Mouse (Mus musculus): Measurements from ENCODE around the gene AW822073. TPM values are rescaled to one million over a fixed set of nuclear protein-coding genes. Genes with fewer than 3 reads are reported as not detected.
"Not testable (repeated sequence)": the region's sequence is repeated elsewhere in the genome, so short reads cannot be mapped to it uniquely, and the experiment has no call there.

AW822073 gene
- polyA plus RNA-seq, 1 experiment from 2014 or later = not detected

DNA sequence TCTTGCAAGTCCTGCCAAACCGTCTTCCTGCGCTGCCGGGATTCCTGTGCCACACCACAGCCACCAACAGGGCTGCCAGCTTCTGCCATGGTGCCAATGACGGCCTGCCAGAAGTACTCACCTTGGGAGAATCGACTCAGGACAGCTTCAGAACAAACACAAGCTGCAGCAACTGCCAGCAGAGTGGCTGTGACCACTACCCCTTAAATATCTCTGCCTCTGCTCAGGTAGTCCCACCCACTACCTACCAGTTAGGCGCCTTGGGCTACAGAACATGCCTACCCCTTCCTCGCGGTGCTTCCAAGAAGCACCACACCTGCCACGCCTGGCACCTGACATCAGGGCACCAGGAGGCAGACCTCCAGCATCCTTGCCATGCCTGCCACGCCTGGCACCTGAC, 11.9 kb upstream of the AW822073 start, which contains the start of gene Gm4981:
Gene Gm4981, minus strand, starts transcription at position 89 of the 400 bp plus-strand sequence.
- TF ChIP-seq EP300 (IDR thresholded peaks at IDR 0.05; ENCODE audit: low read depth) (no peak), CTCF (IDR thresholded peaks at IDR 0.05; ENCODE audit: low read depth) (no peak)
- 82% methylated on average over 10 of the region's 10 CpGs for WGBS (ENCODE audit: insufficient replicate concordance)
- ATAC-seq (no peak), DNase-seq (peak; percentile 32)
- Histone ChIP-seq H3K4me2 (ENCODE audit: low read depth, low read length) (no peak within 1 kb of the TSS), H3K27ac (ENCODE audit: low read depth) (no peak within 1 kb of the TSS), H3K4me3 (ENCODE audit: low read depth, low read length) (no peak within 1 kb of the TSS), H3K4me1 (ENCODE audit: insufficient read depth) (no peaks in the 10 kb centered on the region), H3K9ac (replicated peaks) (no peak within 1 kb of the TSS), H3K27me3 (ENCODE audit: insufficient read depth, low read length) (no peaks in the 10 kb centered on the region), H3K36me3 (replicated peaks; ENCODE audit: insufficient read depth, low read length) (no peaks in the 10 kb centered on the region), H3K9me3 (ENCODE audit: low read length) (peaks cover 4% of the 10 kb centered on the region)

DNA sequence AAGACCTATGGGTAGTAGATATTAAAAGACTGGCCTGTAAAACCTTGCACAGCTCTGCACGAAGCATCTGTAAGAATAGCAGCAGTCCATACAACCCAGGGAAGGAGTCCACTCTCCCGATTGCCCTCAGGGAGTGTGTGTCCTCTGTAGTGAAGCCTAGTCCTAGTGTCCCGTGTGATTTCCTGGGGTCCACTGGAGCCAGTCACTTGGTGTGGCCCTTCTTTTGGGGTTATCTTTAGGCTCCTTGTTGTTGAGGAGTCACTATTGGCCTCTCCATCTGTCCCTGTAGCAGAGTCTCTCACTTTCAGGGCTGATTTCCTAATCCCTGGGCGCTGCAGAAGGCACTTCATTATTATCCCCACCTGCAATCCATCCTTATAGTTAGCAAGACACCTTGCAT, 10.3 kb upstream of the AW822073 start:
- H3K9me3 ChIP-seq (ENCODE audit: low read length); H3K36me3 ChIP-seq (replicated peaks; ENCODE audit: insufficient read depth, low read length); DNase-seq; H3K4me1 ChIP-seq (ENCODE audit: insufficient read depth); H3K9ac ChIP-seq (replicated peaks); H3K4me2 ChIP-seq (ENCODE audit: low read depth, low read length); H3K27me3 ChIP-seq (ENCODE audit: insufficient read depth, low read length); ATAC-seq; H3K27ac ChIP-seq (ENCODE audit: low read depth); H3K4me3 ChIP-seq (ENCODE audit: low read depth, low read length): not testable (repeated sequence)
- 73% methylated on average over 4 of the region's 4 CpGs for WGBS (ENCODE audit: insufficient replicate concordance)

GRCm38 (mm10) chr10:58233740-58234121, 9.0 kb upstream of the AW822073 start:
- H3K27me3 ChIP-seq (ENCODE audit: insufficient read depth, low read length); H3K9ac ChIP-seq (replicated peaks); ATAC-seq; H3K9me3 ChIP-seq (ENCODE audit: low read length); H3K36me3 ChIP-seq (replicated peaks; ENCODE audit: insufficient read depth, low read length); H3K27ac ChIP-seq (ENCODE audit: low read depth); DNase-seq; H3K4me2 ChIP-seq (ENCODE audit: low read depth, low read length); H3K4me3 ChIP-seq (ENCODE audit: low read depth, low read length); H3K4me1 ChIP-seq (ENCODE audit: insufficient read depth): not testable (repeated sequence)

DNA sequence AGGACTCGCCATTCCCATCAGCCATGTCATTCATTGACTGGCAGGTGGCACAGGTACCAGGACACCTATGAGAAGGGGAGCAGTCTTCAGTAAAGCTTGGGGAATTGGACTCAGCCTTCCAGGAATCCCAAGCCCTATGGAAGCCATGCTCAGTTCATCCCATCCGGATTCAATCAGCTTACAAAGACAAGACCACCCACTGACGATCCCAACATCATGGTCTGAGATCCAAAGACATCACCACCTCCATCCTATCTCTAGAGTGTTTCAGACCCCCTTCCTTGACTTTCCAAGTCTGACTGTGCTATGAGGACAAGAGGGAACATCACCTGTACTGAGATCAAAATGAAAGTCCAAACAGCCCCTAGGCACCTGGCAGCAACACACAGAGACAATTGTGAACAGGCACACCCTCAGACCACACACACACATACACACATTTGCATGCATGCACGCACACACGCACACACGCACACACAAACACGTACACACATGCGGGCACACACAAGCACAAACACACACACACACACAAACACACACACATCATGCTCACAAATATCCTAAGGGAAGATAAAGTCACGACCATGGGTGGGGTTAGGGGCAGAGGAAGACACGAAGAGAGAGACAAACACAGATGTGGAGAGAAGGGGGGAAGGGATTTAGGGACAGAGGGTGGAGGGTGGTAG, 8.5 kb upstream of the AW822073 start:
- ATAC-seq = peak; percentile 39
- H3K4me2 ChIP-seq (ENCODE audit: low read depth, low read length); H3K4me3 ChIP-seq (ENCODE audit: low read depth, low read length); H3K9me3 ChIP-seq (ENCODE audit: low read length); DNase-seq; H3K9ac ChIP-seq (replicated peaks); H3K4me1 ChIP-seq (ENCODE audit: insufficient read depth); H3K36me3 ChIP-seq (replicated peaks; ENCODE audit: insufficient read depth, low read length); H3K27ac ChIP-seq (ENCODE audit: low read depth); H3K27me3 ChIP-seq (ENCODE audit: insufficient read depth, low read length): not testable (repeated sequence)
- 75% methylated on average over 9 of the region's 10 CpGs for WGBS (ENCODE audit: insufficient replicate concordance)

GRCm38 (mm10) chr10:58232641-58232969, 7.9 kb upstream of the AW822073 start, which contains the start of gene Duxf3:
TSS of gene Duxf3 (minus strand) at chr10:58232675.
- H3K4me1 ChIP-seq (ENCODE audit: insufficient read depth) = not testable (repeated sequence)

GRCm38 (mm10) chr10:58231779-58232640, 7.3 kb upstream of the AW822073 start:
- not testable (repeated sequence) for H3K4me1 ChIP-seq (ENCODE audit: insufficient read depth); H3K9me3 ChIP-seq (ENCODE audit: low read length); H3K36me3 ChIP-seq (replicated peaks; ENCODE audit: insufficient read depth, low read length); H3K27ac ChIP-seq (ENCODE audit: low read depth); H3K4me3 ChIP-seq (ENCODE audit: low read depth, low read length); H3K9ac ChIP-seq (replicated peaks); H3K4me2 ChIP-seq (ENCODE audit: low read depth, low read length); H3K27me3 ChIP-seq (ENCODE audit: insufficient read depth, low read length)
- WGBS (ENCODE audit: insufficient replicate concordance) = 82% methylated on average over 30 of the region's 35 CpGs
- ATAC-seq (peak; percentile 62), DNase-seq (peak; percentile 81)

More at GRCm38 (mm10) chr10:58232641-58232969, 7.9 kb upstream of the AW822073 start, which contains the start of gene Duxf3:
- H3K27ac ChIP-seq (ENCODE audit: low read depth); H3K27me3 ChIP-seq (ENCODE audit: insufficient read depth, low read length); H3K9ac ChIP-seq (replicated peaks); DNase-seq; H3K4me2 ChIP-seq (ENCODE audit: low read depth, low read length); H3K9me3 ChIP-seq (ENCODE audit: low read length); H3K4me3 ChIP-seq (ENCODE audit: low read depth, low read length); H3K36me3 ChIP-seq (replicated peaks; ENCODE audit: insufficient read depth, low read length): not testable (repeated sequence)
- 69% methylated on average over 6 of the region's 8 CpGs for WGBS (ENCODE audit: insufficient replicate concordance)
- peak; percentile 31 for ATAC-seq

DNA sequence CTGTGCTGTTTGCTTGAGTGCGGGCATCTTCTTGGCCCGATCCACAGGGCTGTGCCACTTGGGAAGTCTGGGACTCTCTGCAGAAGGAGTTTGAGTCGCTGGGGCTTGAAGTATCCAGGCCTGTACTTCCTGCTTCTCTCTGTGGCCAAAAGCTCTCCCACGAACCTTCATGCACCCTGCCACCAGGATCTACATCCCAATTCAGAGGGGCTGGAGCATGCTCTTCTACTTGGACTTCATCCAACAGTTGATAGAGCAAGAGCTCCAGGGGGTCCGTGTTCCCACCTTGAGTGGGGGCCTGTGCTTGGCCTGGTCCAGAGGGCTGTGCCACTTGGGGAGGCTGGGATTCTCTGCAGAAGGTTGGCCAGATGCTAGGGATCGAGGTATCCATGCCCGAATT, 6.4 kb upstream of the AW822073 start:
- not testable (repeated sequence) for H3K9me3 ChIP-seq (ENCODE audit: low read length); H3K4me1 ChIP-seq (ENCODE audit: insufficient read depth); H3K4me2 ChIP-seq (ENCODE audit: low read depth, low read length); H3K9ac ChIP-seq (replicated peaks); H3K27ac ChIP-seq (ENCODE audit: low read depth); H3K27me3 ChIP-seq (ENCODE audit: insufficient read depth, low read length); H3K4me3 ChIP-seq (ENCODE audit: low read depth, low read length); H3K36me3 ChIP-seq (replicated peaks; ENCODE audit: insufficient read depth, low read length)
- WGBS (ENCODE audit: insufficient replicate concordance) = 78% methylated on average over 5 of the region's 7 CpGs
- ATAC-seq (peak; percentile 20; the same call in 1 of the 2 replicates), DNase-seq (peak; percentile 29)

DNA sequence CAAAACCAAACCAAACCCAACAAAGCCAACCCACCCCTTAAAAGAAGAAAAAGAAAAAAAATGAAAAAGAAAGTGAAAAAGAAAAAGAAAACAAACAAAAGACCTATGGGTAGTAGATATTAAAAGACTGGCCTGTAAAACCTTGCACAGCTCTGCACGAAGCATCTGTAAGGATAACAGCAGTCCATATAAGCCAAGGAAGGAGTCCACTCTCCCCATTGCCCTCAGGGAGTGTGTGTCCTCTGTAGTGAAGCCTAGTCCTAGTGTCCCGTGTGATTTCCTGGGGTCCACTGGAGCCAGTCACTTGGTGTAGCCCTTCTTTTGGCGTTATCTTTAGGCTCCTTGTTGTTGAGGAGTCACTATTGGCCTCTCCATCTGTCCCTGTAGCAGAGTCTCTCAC, 5.3 kb upstream of the AW822073 start:
- H3K9ac ChIP-seq (replicated peaks); H3K4me2 ChIP-seq (ENCODE audit: low read depth, low read length); H3K4me3 ChIP-seq (ENCODE audit: low read depth, low read length); ATAC-seq; H3K9me3 ChIP-seq (ENCODE audit: low read length); H3K4me1 ChIP-seq (ENCODE audit: insufficient read depth); H3K36me3 ChIP-seq (replicated peaks; ENCODE audit: insufficient read depth, low read length); DNase-seq; H3K27ac ChIP-seq (ENCODE audit: low read depth); H3K27me3 ChIP-seq (ENCODE audit: insufficient read depth, low read length): not testable (repeated sequence)
- 43% methylated on average over 3 of the region's 3 CpGs for WGBS (ENCODE audit: insufficient replicate concordance)

DNA sequence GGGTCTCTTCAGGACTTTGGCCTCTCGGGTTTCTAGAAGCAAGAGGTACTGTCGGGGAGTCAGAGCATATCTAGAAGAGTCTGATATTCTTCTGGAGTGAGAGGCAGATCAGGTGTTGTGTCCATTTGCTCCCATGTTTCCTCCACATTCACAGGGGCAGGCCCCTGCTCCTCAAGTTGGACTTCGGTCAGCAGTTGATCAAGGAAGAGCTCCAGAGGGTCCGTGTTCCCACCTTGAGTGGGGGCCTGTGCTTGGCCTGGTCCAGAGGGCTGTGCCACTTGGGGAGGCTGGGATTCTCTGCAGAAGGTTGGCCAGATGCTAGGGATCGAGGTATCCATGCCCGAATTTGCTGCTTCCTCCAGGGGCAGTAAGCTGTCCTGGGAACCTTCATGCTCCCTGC, 3.1 kb upstream of the AW822073 start:
- not testable (repeated sequence) for H3K4me3 ChIP-seq (ENCODE audit: low read depth, low read length); H3K4me2 ChIP-seq (ENCODE audit: low read depth, low read length); H3K27me3 ChIP-seq (ENCODE audit: insufficient read depth, low read length); H3K36me3 ChIP-seq (replicated peaks; ENCODE audit: insufficient read depth, low read length); H3K9ac ChIP-seq (replicated peaks); ATAC-seq; H3K9me3 ChIP-seq (ENCODE audit: low read length); H3K27ac ChIP-seq (ENCODE audit: low read depth); DNase-seq; H3K4me1 ChIP-seq (ENCODE audit: insufficient read depth)
- 72% methylated on average over 2 of the region's 6 CpGs for WGBS (ENCODE audit: insufficient replicate concordance)

All from liver, postnatal 0 days (tissue).